Mouse (Mus musculus) thymus, postnatal 10 days (tissue): ENCODE results near the gene Dip2a.

Source experiments
- DNase-seq, 2 experiments: peaks; one replicate each; pipeline ENCODE4 v3.0.0; 2021; ENCODE audit warnings: low spot score in 2 of 2

Gene Dip2a

DNA sequence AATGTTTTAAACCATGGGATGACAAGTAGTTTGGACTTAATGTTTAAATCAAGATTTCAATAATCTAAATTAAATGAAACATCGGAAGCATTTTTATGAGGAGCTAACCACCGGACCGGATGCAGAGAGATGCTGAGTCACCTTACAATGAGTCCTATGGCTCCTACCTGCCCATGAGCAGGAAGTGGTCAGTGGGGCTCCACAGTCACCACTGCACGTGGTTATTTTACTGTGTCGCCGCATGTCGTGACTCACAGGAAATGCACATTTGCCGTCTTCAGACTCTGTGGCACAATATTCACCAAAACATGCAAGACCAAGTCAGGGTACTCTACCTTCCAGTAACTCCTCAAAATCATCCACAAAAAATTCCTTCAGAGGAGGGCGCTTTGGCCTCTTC, 38.4 kb downstream of the Dip2a start:
- DNase-seq: no peak

DNA sequence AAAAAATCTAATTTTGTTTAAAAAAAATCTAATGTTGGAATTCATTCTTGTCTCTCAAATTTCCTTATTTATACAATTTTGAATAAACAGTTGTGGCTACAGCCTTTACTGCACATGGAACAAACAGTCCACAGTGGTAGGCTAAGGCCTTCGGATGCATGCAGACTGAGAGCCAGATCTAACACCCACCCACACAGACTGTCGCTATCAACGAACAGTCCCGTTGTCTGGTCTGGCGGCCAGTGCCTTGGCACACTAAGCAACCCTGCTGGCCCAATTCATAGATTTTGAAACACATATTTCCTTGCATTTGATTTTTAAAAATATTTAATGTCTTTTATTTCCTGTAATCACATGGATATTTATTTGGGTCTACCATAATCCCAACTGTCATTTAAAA, 45.0 kb downstream of the Dip2a start:
- DNase-seq: no peak

DNA sequence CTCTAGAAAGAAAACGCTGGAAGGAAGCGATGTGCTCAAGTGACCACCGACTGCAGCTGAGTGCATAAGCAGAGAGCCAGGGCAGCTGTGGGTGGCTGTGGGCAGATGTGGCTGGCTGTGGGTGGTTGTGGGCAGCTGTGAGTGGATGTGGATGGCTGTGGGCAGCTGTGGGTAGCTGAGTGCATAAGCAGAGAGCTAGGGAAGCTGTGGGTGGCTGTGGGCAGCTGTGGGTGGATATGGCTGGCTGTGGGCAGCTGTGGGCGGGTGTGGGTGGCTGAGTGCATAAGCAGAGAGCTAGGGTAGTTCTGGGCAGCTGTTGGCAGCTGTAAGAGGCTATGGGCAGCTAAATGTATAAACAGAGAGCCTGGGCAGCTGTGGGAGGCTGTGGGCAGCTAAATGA, 51.9 kb downstream of the Dip2a start:
- no peak for DNase-seq

DNA sequence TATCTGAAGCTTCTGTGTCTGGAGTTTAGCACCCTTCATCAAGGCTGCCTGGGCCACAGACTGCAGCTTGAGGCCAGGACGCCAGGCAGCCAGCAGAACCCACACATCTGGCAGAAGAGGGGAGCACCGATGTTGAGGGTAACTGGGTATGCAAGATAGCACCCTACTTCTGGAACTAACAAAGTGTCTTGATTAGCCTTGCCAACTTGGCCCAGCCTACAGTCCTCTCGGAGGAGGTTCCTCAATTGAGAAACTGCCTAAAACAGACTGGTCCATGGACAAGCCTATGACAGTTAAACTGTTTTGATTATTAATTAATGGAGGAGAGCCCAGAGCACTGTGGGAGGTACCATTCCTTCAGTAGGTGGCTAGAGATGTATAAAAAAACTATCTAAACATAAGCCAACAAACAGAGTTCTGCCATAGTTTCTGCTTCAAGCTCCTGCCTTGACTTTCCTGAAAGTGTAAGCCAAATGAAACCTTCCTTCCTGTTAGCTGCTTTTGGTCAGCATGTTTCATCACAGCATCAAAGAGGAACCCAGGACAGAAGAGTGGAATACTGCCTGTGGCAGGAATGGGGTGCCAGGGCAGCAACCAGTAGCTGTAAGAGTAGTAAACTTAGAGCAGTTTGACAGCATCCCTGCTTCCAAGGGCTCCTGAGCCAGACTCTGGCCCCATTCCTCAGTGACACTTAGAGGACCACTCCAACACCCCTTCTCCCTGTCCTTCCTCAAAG, 55.0 kb downstream of the Dip2a start:
- DNase-seq: no peak

DNA sequence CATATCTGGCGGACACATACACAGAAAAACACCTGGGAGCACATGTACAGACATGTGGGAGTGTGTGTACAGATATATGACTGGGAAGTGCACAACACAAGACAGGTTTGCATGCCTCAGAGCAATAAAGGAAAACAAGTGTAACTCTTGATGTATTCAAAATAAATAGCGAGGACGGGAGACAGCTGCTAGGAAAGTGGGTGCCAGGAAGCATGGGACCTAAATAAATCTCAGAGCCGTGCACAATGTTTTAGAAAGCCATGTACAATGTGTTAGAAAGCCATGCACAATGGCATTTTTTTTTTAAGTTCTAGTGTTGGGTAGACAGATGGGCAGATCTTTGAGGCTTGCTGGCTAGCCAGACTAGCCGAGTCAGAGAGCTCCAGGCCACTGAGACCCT, 56.0 kb downstream of the Dip2a start:
- no peak for DNase-seq

DNA sequence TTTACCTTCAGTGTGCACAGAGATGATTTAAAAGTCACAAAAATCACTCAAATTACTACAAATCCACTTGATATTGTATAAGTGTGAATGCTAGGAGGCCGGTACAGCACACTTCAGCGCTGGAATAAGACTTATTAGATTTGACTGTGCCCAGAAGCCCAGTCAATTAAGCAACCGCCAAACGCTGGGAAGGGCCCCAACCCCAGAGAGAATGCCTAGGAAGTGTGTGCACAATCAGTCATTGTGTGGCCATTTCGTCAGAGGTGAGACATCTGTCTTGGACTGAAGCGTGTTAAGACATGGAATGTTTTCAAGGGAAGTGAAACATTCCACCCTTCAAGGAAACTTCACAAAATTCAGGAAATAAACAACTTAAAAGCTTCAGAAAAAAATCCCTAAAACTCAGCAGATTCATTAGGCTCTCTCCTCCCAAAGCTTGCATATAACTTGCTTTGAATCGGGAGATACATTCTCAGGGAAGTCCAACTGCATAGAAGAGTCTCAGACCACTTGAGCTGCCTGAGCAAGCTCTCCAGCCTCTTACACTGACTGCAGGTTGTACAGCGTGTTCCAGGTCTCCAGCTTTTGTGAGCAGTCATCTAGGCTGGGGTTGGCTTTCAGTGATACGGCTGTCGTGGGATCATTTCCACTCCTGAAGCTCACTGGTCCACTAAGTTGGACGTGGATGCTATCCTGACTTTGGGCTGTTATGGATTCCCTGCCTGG, 56.7 kb downstream of the Dip2a start:
- no peak for DNase-seq

DNA sequence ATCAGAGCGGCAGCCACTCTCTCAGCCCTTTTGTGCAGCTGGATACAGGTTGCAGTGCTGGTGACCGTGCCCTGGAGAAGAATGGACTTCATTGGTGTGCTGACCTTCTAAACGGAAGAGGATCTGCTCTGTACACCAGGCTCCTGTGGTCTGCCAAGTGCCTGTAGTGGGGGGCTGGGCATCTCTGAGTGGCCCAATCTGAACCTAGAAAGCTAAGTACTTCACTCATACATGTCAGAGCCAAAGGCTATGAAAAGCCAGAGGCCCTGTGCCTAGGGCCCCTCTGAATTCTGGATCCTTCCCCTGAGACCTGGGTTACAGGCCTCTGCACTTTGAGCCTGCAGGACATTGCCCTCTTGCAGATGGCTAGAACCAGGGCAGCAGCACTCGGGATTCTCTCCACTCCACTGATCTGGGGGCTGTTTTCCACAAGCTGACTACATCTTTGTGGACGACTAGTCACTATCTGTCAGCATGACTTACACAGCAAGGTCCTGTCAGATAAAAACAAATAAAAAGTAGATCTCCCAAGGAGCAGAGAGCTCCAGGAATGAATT, 66.5 kb downstream of the Dip2a start:
- DNase-seq: no peak

DNA sequence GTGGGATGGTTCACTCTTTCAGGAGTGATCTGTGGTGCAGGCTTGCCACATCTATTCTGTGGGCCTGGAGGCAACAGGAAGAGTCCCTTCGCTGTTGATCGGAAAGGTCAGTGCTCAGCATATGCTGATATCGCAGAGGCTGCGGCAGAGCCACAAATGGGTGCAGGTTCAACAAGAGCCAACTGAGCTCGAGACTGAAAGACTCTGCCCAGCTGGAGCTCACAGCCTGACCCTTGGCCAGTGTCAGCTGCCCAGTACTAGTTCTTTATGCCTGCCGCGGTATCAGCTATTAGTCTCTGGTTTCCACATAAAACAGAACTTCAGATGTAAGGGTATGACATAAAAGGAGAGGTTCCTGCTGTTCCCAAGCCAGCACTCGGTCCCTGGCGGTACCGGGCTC, 69.8 kb downstream of the Dip2a start:
- no peak for DNase-seq

DNA sequence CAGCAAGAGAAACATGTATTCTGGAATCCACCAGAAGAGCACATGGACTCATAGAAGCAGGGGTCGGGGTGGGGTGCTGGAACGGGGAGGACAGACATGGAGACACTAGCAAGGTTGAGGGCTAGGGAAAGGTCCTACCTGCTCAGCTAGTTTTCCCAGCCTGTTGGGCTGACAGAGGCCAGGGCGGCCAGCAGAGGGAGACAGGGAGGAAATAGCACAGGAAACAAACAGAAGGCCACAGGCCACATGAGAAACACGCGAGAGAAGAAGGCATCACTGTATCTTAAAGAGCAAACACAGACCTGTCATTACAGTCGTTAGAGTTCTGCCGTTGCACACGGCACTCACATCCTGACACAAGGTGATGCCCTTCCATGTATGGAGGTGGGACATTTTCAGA, 73.9 kb downstream of the Dip2a start:
- peak; percentile 28 to 62 for DNase-seq

DNA sequence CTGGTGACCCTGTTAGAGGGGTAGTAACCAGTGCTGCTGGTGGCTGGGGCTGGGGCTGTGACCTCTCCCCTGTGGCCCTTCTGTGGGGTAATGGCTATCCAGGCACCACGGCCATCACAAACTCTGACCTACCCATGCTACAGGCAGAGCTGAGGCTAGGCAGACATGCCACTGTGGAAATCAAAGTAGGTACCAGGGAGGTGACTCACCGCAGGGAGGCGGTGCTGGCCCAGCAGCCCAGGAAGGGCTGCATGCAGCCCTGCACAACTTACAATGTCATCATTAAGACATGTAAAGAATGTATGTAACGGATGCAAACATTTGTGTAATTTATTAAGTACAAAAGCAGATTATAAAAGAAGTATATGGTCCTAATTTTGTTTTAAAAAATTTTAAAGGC, 82.7 kb downstream of the Dip2a start:
- DNase-seq: no peak

DNA sequence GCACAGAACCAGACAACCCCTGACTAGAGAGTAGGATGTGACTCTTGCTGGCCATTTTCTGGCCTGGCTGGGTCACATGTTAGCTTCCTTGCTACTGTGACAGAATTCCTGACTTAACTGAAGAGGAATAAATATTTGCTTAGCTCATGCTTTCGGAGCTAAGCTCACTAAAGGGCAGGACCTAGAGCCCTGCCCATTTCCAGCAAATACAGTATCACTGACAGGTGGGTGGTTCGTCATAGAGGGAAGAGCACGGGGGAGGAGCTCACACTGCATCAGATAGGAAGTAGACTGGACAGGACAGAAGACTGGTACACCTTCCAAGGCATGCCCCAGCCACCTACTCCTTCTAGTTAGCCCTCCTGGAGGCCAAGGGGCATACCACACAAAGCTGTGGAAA, 83.6 kb downstream of the Dip2a start:
- no peak for DNase-seq

DNA sequence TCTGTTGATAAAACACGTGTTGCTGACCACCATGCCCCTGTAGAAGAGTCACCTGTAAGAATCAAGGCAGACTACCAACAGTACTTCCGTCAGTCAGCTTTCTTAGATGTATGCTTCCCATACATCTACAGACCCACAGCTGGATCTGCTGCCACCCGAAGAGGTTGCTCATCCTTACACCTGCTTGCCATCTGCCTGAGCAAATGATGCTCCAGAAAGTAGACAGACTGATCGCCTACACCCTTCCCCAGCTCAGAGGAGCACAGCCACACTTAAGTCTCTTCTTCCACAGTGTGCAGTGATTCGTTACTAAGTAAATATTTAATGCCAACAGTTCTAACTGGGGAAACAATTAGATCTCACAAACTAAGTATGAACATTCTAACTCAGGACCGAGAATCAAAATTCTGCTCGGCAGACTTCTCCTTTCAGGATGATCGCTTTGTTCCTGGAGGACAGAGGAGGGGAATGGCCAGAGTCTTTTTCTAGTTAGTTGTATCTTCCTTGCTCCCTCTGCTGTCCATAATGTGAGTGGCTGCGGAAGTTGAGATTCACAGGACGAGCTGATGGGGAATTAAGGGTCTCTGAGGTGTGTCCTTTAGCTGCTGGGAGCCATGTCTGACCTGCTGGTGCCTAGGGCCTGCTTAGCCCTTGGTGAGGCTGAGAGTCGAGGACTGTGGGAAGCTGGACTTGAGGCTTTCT, 84.6 kb downstream of the Dip2a start:
- DNase-seq: no peak

DNA sequence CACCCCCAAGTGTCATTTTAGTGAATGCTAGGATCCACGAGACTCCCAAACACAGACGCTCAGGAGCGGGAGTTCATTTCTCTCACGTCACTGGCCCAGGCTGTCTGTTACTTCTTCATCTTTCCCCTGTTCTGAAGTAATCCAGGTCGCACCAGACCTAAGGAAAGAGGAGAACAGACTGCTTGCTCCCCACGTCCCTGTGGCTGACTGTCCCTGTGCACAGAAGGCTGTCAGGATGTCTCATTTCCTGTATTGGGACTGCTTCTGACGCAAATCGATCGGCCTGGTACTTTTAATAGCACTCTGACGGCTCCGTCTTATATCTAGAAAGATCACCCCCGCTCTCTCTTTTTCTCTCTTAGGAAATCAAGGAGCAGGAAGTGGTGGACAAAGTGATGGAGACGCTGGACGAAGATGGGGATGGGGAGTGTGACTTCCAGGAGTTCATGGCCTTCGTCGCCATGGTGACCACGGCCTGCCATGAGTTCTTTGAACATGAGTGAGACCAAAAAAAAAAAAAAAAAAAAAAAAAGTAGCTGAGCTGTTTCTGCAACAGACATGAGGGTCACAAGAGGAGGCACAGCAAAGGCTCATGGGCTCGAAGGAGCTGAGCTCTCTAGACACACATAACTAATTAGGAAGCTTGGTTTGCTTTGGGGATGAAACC, 85.4 kb downstream of the Dip2a start:
- no peak for DNase-seq

DNA sequence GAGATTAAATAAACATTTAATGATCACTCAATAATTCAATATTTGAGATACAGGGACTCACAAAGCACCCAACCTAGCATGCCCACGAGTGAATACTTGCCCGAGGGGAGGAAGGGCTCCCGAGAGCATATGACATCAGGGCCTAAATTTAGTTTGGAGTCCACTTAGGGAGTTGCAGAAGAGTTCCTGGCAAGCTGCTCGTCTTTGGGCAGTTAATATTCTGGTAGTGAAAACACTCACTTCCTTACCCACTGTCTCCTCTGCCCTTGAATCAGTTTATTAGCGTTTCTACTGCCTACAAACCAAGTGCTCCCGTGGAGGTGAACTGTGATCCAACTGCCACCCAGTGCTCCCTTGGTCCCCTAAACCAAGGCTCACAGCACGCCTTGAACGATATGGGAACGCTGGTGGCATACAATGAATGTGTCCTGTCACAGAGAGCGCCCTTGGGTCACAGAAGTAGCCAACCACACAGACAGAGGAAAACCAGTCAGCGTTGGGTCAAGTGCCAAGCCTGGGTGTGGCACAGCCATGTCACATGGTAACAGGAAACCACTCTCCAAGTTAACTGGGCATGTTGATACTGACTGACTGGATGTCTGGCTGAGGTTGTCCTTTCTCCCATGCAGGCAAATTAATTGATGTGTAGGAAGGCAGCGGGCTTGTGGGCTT, 87.2 kb downstream of the Dip2a start:
- DNase-seq: no peak

DNA sequence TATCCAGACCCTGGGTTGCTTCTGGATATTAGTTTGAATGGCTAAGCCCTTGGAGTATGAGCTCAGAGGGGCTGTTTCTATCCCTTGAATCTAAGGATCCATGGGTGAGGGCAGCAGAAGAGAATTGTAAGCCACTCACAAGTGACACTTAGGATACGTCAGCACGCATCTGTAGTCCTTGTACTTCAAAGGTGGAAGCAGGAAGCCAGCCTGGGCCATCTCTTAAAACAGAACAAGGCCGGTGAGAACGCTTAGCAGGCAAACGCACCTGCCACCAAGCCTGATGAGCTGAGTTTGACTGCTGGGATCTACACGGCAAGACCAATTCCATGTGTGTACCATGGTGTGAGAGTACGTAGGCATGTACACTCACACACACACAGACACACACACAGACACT, 87.9 kb downstream of the Dip2a start:
- DNase-seq: no peak

DNA sequence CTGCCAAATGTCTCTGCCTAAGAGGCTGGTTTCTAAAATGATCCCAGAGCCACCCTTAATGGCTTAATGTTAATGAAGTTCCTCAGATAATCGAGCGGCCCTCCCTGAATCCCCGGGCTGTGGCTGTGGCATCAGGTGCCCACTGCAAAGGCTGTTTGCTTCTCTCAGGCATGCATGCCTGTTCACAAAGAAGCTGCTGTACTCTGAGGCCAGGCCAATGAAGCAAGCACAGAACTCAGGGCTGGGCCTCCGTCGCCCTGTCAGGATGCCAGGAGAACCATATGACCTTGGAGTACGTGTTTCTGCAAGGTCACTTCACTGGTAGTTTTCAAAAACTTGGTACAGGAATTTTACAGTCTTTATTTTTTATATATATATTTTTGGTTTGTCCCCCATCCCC, 89.5 kb downstream of the Dip2a start:
- DNase-seq: no peak

DNA sequence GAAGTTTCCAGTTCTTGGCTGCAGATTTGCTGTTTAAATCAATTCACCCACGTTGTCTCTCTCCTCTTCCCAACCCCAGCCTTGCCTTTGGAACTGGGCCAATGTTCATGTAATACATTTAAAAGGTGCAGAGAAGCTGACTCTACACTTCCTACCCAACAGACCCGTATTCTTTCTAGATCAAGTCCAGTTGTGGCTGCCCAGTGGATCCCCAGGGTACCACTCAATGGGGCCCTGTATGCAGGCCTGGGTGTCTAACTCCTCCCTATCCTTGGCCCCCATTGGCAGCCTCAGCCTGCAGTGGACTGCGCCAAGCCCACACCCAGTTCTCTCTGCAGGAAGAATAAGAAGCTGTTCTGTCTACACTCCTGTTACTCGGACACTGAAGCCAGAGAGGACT, 91.6 kb downstream of the Dip2a start, which contains the start of gene S100b:
S100b (plus strand) TSS at position 318 of the 400 bp plus-strand sequence.
- no peak for DNase-seq

DNA sequence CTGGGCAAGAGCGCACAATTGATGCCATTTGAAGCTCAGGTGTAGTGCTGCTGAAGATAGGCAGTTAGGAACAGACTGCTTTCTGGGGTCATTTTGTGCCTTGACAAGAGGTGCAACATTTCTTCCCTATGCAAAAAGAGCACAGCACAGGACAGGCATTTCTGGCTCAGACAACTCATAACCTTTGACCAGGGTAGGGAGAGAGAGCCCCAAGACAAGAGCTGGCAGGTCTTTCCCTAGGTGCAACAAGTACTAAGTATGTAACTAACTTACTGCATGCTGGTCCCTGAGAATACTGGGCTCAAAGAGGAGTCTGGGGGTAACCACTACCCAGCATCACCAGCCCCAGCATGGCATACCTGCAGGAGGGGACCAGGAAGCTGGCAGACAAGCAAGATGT, 92.0 kb downstream of the Dip2a start:
- no peak for DNase-seq

DNA sequence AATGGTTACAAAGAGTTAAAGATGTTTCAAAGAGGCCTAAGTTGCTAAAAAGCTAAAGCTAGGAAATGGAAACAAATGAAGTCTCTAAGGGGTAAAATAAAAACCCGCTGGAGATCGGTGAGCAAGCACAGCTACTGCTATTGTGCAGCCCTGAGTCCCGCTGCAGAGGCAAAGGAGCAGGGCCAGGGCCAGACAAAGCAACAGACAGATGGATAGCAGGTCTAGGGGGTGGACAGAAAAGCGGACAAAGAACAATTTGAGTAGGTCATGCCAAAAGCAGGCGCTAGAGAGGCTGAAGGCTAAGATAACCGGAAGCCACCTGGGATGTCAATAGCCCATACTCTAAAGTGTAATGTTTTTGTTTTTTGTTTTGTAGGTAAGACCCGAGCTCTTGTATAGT, 94.2 kb downstream of the Dip2a start:
- DNase-seq: no peak

DNA sequence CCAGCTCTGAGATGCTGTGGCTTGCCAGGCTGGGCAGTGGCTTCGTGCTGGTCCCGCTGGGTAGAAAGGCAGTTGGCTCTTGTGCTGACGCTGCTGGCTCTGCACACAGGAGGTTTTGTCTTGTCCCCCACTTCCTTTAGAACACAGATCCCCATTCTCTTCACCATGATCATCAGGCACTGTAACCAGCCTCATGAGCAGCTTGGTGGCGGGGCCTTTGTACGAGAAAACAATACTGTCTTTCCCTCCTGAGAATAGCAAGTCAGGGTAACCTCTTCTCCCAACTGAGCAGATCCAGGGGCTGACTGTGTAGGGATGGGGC, 96.5 kb downstream of the Dip2a start:
- DNase-seq: no peak

DNA sequence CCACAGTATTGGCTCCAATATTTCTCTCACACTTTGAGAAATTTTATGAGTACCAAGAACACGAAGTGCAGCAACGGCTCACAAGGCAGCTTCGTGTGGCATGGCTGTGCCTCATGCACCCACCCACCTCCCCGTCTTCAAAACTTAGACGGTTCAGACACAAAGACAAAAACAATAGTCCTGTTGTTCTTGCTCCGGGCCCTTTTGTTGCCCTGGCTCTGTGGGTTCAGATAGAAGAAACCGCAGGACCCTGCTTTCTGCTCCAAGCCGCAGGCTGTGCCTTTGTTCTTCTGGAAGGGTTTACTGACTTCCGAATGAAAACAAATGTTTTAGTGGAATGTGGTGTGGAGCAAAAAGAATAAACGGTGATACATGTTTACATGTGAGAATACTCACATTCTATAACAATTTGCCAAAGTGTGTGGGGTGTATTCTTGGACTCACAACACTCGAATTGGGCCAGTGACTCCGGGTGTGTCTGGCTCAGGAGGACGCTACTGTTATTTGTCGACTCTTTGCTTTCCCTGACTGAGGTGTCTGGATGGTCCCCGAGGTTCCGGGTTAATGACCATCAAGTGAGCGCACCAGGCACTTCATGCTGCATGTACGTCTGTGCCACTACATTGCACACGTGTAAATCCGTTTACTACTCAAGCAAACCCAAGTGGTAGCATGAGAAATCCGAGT, 97.0 kb downstream of the Dip2a start:
- DNase-seq: no peak
